Mouse (Mus musculus) cerebellum, postnatal 10 days (tissue): ENCODE measurements around the gene Pkhd1.
"Not testable (repeated sequence)": the region's sequence is repeated elsewhere in the genome, so short reads cannot be mapped to it uniquely, and the experiment has no call there.

Experiments used
- DNase-seq, 2 experiments: peaks; one replicate each; pipeline ENCODE4 v3.0.0; 2021; ENCODE audit warnings: mixed read lengths in 2 of 2

Gene Pkhd1

DNA sequence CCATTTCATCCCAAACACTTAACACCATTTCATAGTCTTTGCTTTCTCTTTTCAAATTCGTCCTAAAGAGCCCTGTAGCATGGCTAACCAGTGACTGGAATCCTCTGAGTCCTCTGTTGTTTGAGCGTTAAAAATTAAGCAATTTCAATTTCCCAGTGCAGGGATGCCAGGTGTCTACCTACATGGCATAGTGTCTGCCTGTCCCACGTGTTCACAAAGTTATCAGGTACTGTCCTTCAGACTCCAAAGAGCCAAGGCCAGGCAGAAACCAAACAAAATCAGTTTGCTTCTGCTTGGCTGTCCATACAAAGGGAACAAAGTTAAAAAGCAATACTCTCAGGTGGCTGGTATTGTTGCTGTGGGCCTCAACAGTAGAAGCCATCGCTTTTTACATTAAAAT, 136.0 kb downstream of the Pkhd1 start:
- DNase-seq: no peak

GRCm38 (mm10) chr1:20478695-20479094, 139.2 kb downstream of the Pkhd1 start:
- no peak for DNase-seq

- no peak for DNase-seq
These were observed 139.6 kb downstream of the Pkhd1 start for GRCm38 (mm10) chr1:20478266-20478659.

DNA sequence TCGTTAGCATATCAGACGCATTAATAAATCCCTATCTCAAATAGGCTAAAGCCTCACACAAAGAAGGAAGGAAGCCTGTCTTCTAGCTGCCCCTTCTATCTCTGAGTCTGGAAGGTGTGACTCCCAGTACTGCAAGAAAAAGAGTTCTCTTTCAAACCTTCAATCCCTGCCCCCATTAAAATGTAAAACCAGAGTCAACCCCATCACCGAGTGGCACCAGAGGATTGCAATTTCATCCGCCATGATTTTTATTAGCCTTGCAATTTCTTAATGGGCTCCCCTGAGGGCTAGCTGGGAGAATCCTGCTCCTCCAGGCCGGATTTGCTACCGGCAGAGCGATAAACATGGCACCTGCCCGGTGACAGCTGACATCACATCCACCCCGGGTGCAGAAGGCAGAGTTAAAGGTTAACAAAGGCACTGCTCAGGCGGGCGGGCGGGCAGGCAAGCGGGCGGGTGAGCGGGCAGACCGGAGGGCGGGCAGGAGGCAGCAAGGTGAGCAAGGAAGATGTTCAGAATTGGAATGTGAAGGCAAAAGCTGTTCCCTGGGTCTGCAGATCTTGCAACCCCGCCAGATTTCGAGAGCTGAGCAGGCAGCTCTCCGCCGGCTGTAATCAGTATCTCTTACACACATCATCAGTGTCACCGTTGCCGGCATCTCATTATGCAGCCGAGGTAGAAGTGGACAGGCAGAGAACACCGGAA, 140.2 kb downstream of the Pkhd1 start:
- peak; percentile 69 to 71 for DNase-seq

DNA sequence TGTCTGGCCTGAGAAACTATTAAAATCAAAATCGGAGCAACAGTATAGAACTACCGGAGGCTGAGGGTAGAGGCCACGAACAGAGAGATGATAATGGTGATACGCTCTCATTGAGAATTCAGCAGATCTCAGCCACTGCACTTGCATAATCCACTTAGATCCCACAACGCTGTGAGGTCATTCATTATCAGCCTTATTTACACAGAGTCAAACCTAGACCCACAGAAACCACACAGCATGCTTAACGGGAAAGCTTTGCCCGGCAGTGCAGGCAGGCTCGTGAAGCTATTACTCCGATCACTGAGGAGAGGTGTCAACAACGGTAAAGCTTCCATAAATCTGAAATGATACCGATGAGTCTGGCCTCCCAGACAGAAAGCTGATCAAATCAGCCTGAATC, 147.1 kb downstream of the Pkhd1 start:
- DNase-seq: no peak

- no peak for DNase-seq
These were observed 147.5 kb downstream of the Pkhd1 start for GRCm38 (mm10) chr1:20470317-20470716.

- DNase-seq: no peak
These were observed 151.4 kb downstream of the Pkhd1 start for GRCm38 (mm10) chr1:20466481-20466880.

DNA sequence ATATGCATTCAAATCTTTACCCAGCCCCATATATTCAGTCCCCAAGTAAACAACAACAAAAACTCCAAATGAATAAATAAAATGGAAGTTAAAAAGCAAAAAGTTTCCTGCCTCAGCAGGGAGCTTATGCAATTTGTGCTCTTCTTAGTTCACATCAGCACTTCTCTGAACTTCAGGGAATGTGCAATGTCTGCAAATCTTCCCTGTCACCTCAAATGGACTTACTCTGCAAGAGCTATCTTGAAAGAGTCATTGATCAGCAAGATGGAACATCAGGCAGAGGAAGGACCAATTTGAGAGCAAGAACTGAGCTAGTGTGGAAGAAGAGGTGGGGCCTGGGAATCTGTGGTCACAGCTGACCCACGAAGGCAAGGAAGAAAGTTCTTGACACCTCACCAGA, 163.2 kb downstream of the Pkhd1 start:
- DNase-seq: no peak

DNA sequence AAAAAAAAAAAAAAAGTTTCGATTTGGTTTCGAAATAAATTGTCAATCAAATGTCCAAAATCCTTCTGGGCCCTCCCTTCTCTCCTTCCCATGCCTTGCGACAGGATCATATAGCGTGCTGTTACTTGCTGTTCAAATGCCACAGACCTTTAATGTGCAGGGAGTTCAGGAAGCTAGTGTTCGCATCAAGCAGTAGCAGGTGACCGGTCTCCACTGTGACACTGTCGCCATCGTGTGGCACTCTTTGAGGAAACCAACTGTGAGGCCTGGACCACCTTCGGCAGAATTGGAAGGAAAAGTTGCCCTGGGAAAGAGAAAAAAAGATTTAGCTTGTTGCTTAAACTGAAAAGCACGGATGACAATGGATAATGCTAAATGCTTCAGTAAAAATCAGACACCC, 167.8 kb downstream of the Pkhd1 start:
- peak; percentile 73 to 78 for DNase-seq

GRCm38 (mm10) chr1:20432026-20432425, 185.8 kb downstream of the Pkhd1 start:
- DNase-seq: not testable (repeated sequence)

GRCm38 (mm10) chr1:20429056-20429394, 188.8 kb downstream of the Pkhd1 start:
- no peak for DNase-seq

GRCm38 (mm10) chr1:20428370-20429055, 189.4 kb downstream of the Pkhd1 start:
- DNase-seq: peak; percentile 32 to 61

DNA sequence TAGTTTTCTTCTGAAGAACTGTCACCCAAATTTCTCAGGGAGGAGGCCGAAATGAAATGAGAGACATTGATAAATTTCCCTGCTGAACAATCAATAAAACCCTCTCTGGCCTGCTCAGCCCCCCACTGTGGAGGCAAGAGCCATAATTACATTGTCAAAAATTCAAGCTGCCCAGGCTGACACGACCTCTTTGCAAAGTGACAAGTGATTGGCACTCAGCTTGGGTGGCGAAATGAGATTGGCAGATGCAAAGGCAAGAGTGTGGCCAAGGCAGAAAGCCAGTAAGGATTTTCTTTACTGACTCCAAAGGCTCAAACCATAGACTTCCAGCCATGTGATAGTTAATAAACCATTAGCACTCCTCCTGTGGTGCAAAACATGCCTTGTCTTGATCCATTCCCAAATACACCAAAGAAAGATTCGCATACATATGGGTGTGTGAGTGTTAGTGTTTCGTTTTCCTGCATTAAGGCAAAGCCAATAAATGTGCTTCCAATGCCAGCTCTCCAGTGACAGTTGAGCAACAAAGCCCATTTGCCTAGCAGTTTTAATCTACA, 208.4 kb downstream of the Pkhd1 start:
- DNase-seq: peak; percentile 64 to 72

DNA sequence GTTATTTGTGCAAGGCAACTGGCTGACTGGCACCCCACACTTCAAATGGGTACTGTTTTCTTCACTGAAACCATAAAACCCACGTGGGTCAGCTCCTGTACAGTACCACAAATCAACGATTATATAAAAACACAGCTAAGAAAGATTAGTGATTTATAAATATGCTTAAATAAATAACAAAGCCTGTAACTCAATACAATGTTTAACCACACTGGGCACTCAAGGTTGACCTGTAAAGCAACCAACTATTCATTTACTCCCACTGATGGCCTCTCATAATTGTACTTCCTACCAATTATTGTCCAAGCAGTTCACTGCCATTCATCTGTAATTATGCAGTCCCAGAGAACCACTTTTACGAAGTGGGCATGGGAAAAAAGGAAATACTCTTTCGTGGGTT, 219.5 kb downstream of the Pkhd1 start:
- no peak for DNase-seq

GRCm38 (mm10) chr1:20364437-20364836, 253.4 kb downstream of the Pkhd1 start:
- DNase-seq: no peak

DNA sequence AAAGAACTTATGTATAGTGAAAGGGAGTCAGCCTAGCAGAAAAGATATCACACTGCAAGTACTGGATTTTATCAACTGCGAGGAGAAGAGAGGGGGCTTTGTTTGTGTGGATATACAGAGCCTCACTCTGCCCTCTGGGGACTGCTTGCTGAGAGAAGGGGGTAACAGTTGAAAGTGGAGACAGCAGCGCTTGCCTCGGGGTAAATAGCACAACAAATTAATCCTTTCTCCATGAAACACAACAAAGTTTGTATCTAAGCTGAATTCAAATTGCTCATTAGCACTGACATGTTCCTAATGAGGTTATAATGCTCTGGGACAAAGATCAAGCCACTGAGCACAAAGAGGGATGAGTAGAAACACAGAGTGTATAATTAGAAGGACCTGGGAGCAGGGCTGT, 273.2 kb downstream of the Pkhd1 start:
- DNase-seq: no peak

DNA sequence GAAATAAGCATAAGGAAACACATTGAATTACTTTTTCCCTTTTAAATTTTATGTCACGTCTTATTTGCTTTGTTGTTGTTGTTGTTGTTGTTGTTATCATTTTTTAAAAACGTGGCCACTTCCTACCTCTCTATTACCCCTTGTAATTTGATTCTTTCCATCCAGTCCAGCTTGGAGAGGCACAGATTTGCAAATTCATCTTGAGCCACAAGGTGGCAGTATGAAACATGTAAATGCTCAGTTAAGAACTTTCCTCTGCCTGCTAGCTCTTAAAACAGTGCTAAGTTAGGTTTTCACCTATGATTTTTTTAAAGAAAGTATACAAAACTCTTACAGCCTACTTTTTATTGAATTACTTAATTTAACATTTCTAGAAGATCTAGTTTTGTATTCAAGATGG, 306.4 kb downstream of the Pkhd1 start:
- DNase-seq: peak; percentile 78 to 80

DNA sequence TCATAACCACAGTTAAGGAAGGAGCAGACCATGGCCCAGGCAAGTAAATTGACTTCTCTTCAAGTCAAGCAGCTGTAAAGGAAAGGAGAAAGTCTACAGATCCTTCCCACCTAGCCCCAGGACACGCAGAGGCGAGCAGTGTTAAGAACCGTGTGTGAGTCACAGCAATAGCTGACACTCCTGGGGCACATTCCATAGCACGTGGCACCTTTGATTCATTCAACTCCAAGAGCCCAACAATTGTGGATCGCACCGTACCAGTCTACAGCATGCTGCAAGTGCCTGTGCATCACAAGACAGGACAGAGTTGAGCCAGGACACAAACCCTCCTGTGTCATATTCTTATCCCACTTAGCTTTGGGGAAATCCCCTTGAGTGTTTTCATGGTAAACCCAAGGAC, 306.9 kb downstream of the Pkhd1 start:
- no peak for DNase-seq

GRCm38 (mm10) chr1:20306116-20306515, 311.7 kb downstream of the Pkhd1 start:
- DNase-seq: peak; percentile 17 to 20

- DNase-seq: peak; percentile 25 to 46
These were observed 314.8 kb downstream of the Pkhd1 start for GRCm38 (mm10) chr1:20302943-20303578.

GRCm38 (mm10) chr1:20302187-20302942, 315.5 kb downstream of the Pkhd1 start:
- DNase-seq: peak; percentile 19 to 36

- peak; percentile 2 to 4 for DNase-seq
These were observed 316.2 kb downstream of the Pkhd1 start for GRCm38 (mm10) chr1:20301631-20302030.

- no peak for DNase-seq
These were observed 329.2 kb downstream of the Pkhd1 start for GRCm38 (mm10) chr1:20288696-20289095.
